Mouse (Mus musculus) thymus, postnatal 4 days (tissue): ENCODE data around the gene Olfr214.
"Not testable (repeated sequence)": the region's sequence is repeated elsewhere in the genome, so short reads cannot be mapped to it uniquely, and the experiment has no call there.

ENCODE experiments used
- DNase-seq: peaks from one replicate; pipeline ENCODE4 v3.0.0; 2021

The Olfr214 gene

DNA sequence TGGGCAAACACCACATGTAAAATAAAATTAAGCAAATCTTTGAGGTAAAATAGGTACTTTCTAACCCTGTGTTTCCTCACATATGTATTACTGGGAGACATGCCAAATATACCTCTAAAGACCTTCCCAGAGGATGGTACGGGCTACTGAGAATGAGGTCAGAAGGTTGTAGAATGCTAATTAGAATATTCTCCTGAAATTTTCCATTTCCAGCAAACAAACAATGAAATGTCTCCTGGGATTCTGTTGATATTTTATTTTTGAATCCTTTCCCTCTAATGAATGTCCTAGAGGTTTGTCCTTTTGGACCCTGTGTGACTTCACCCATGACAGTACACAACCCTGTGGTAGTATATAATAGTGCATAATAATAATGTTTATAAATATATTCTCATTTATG is at the start of gene Olfr214:
Gene Olfr214, plus strand, starts transcription at position 301 of the 400 bp plus-strand sequence.
- DNase-seq, result no peak

- DNase-seq, result peak; percentile 8
Measured at GRCm38 (mm10) chr6:116506302-116507003, 47.6 kb upstream of the Olfr214 start, which contains the start of gene Olfr212. Gene Olfr212, plus strand, starts transcription at chr6:116506516.

- DNase-seq, result no peak
Measured at GRCm38 (mm10) chr6:116514832-116515231, 39.2 kb upstream of the Olfr214 start.

GRCm38 (mm10) chr6:116538156-116538555 is 15.9 kb upstream of the Olfr214 start, which contains the start of gene Olfr213:
Gene Olfr213, plus strand, starts transcription at chr6:116538456.
- DNase-seq, result no peak

- DNase-seq, result no peak
Measured at GRCm38 (mm10) chr6:116542500-116542899, 11.5 kb upstream of the Olfr214 start.

- DNase-seq, result not testable (repeated sequence)
Measured at GRCm38 (mm10) chr6:116550841-116551240, 3.2 kb upstream of the Olfr214 start, which contains the start of gene Gm5580. Gene Gm5580, plus strand, starts transcription at chr6:116551141.

DNA sequence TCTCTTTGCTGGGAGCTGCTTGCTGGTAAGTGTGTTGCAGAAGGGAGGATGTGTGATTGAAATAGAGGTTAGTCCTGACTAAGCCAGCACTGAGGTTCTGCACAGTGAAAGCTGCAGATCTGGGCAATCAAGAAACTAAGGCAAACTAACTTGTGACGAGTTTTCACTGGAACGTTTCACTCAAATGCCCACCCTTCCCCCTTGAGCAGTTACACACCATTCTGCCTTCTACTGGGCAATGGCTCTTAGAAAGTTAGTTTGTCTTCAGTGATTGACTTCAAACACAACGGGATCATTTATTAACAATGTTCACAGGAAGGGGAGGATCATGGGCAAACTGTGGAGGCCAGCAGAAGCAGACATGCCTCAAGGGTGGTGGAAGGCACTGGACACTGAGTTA is 917 bp downstream of the Olfr214 start:
- DNase-seq, result no peak

GRCm38 (mm10) chr6:116569834-116570233 is 15.8 kb downstream of the Olfr214 start:
- DNase-seq, result peak; percentile 45

DNA sequence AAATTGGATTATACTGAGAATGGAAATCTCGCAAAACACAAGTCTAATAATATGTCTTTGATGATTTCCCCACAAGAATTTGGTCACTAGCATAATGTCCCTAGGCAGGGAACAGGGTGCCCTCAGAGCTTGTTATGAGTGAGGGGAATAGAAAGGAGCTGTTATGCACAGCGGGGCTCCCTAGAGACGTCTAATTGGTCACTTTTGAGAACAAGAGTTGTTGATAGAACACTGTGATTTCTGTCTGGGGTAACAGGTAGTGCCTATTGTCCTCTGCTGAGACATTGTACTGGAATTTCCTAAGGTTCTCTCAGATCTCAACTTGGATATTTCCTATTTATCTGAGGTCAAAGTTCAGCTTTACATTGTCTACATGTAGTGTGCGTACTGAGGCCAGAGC is 30.1 kb downstream of the Olfr214 start, which contains the start of gene Olfr215:
Gene Olfr215, minus strand, starts transcription at position 101 of the 400 bp plus-strand sequence.
- DNase-seq, result no peak

GRCm38 (mm10) chr6:116600969-116601368 is 46.9 kb downstream of the Olfr214 start:
- not testable (repeated sequence) for DNase-seq

- no peak for DNase-seq
Measured at GRCm38 (mm10) chr6:116607230-116607629, 53.2 kb downstream of the Olfr214 start.
